Mouse (Mus musculus): ENCODE results near the gene Ppa2. TPM values are rescaled to one million over a fixed set of nuclear protein-coding genes. Genes with fewer than 3 reads are reported as not detected.

The Ppa2 gene
- polyA plus RNA-seq, 1 experiment = 200 TPM

GRCm38 (mm10) chr3:133361406-133361805, 51.5 kb downstream of the Ppa2 start:
- Histone ChIP-seq H3K36me3 (ENCODE audit: control insufficient read depth, insufficient read depth, low read length) (no peaks in the 10 kb centered on the region), H3K27ac (ENCODE audit: insufficient read depth, low read depth, low read length) (no peak overlapping the region), H3K4me1 (ENCODE audit: control insufficient read depth, insufficient read depth, low read length) (no peaks in the 10 kb centered on the region), H3K4me3 (ENCODE audit: insufficient read depth, low read depth, low read length) (no peak overlapping the region), H3K27me3 (replicated peaks; ENCODE audit: control insufficient read depth, insufficient read depth, low read length) (no peaks in the 10 kb centered on the region)
- no peak for DNase-seq
- WGBS = 89% methylated on average over 1 of the region's 1 CpGs
- TF ChIP-seq CTCF (conservative IDR thresholded peaks at IDR 0.05; ENCODE audit: insufficient read depth, insufficient read length, low read depth, low read length) = no peak
- TF ChIP-seq POLR2A (IDR thresholded peaks at IDR 0.05; ENCODE audit: low read depth, low read length) = no peak

- DNase-seq = no peak
- Histone ChIP-seq H3K36me3 (ENCODE audit: control insufficient read depth, insufficient read depth, low read length) (no peaks in the 10 kb centered on the region), H3K4me1 (ENCODE audit: control insufficient read depth, insufficient read depth, low read length) (no peaks in the 10 kb centered on the region), H3K4me3 (ENCODE audit: insufficient read depth, low read depth, low read length) (no peak overlapping the region), H3K27ac (ENCODE audit: insufficient read depth, low read depth, low read length) (no peak overlapping the region), H3K27me3 (replicated peaks; ENCODE audit: control insufficient read depth, insufficient read depth, low read length) (no peaks in the 10 kb centered on the region)
- WGBS = 59% methylated on average over 3 of the region's 3 CpGs
- TF ChIP-seq CTCF (conservative IDR thresholded peaks at IDR 0.05; ENCODE audit: insufficient read depth, insufficient read length, low read depth, low read length) (no peak), POLR2A (IDR thresholded peaks at IDR 0.05; ENCODE audit: low read depth, low read length) (no peak)
Observed at GRCm38 (mm10) chr3:133364138-133364537, 54.2 kb downstream of the Ppa2 start.

GRCm38 (mm10) chr3:133366096-133366495, 56.2 kb downstream of the Ppa2 start:
- TF ChIP-seq CTCF (conservative IDR thresholded peaks at IDR 0.05; ENCODE audit: insufficient read depth, insufficient read length, low read depth, low read length) = no peak
- TF ChIP-seq POLR2A (IDR thresholded peaks at IDR 0.05; ENCODE audit: low read depth, low read length) = no peak
- Histone ChIP-seq H3K27me3 (replicated peaks; ENCODE audit: control insufficient read depth, insufficient read depth, low read length) (no peaks in the 10 kb centered on the region), H3K27ac (ENCODE audit: insufficient read depth, low read depth, low read length) (no peak overlapping the region), H3K36me3 (ENCODE audit: control insufficient read depth, insufficient read depth, low read length) (peaks cover 2% of the 10 kb centered on the region; the same call in 1 of the 2 replicates), H3K4me1 (ENCODE audit: control insufficient read depth, insufficient read depth, low read length) (no peaks in the 10 kb centered on the region), H3K4me3 (ENCODE audit: insufficient read depth, low read depth, low read length) (no peak overlapping the region)
- no peak for DNase-seq
- WGBS = 87% methylated on average over 9 of the region's 9 CpGs

- Histone ChIP-seq H3K27me3 (replicated peaks; ENCODE audit: control insufficient read depth, insufficient read depth, low read length) (no peaks in the 10 kb centered on the region), H3K4me3 (ENCODE audit: insufficient read depth, low read depth, low read length) (no peak overlapping the region), H3K4me1 (ENCODE audit: control insufficient read depth, insufficient read depth, low read length) (no peaks in the 10 kb centered on the region), H3K36me3 (ENCODE audit: control insufficient read depth, insufficient read depth, low read length) (peaks cover 11% of the 10 kb centered on the region), H3K27ac (ENCODE audit: insufficient read depth, low read depth, low read length) (no peak overlapping the region)
- no peak for TF ChIP-seq CTCF (conservative IDR thresholded peaks at IDR 0.05; ENCODE audit: insufficient read depth, insufficient read length, low read depth, low read length)
- no peak for DNase-seq
Observed at GRCm38 (mm10) chr3:133378174-133378573, 68.3 kb downstream of the Ppa2 start.

GRCm38 (mm10) chr3:133379997-133380396, 70.1 kb downstream of the Ppa2 start:
- no peaks in the 10 kb centered on the region for H3K4me1 ChIP-seq (ENCODE audit: control insufficient read depth, insufficient read depth, low read length)
- WGBS = 93% methylated on average over 1 of the region's 1 CpGs
- no peak for DNase-seq
- no peak overlapping the region for H3K27ac ChIP-seq (ENCODE audit: insufficient read depth, low read depth, low read length)
- no peak for TF ChIP-seq POLR2A (IDR thresholded peaks at IDR 0.05; ENCODE audit: low read depth, low read length)
- no peak for TF ChIP-seq CTCF (conservative IDR thresholded peaks at IDR 0.05; ENCODE audit: insufficient read depth, insufficient read length, low read depth, low read length)
- no peak overlapping the region for H3K4me3 ChIP-seq (ENCODE audit: insufficient read depth, low read depth, low read length)
- peaks cover 11% of the 10 kb centered on the region for H3K36me3 ChIP-seq (ENCODE audit: control insufficient read depth, insufficient read depth, low read length)
- H3K27me3 ChIP-seq (replicated peaks; ENCODE audit: control insufficient read depth, insufficient read depth, low read length) = no peaks in the 10 kb centered on the region

- peaks cover 9% of the 10 kb centered on the region for H3K36me3 ChIP-seq (ENCODE audit: control insufficient read depth, insufficient read depth, low read length)
- H3K4me1 ChIP-seq (ENCODE audit: control insufficient read depth, insufficient read depth, low read length) = no peaks in the 10 kb centered on the region
- H3K4me3 ChIP-seq (ENCODE audit: insufficient read depth, low read depth, low read length) = no peak overlapping the region
- DNase-seq = no peak
- no peak overlapping the region for H3K27ac ChIP-seq (ENCODE audit: insufficient read depth, low read depth, low read length)
- no peaks in the 10 kb centered on the region for H3K27me3 ChIP-seq (replicated peaks; ENCODE audit: control insufficient read depth, insufficient read depth, low read length)
- WGBS = 89% methylated on average over 11 of the region's 11 CpGs
- TF ChIP-seq CTCF (conservative IDR thresholded peaks at IDR 0.05; ENCODE audit: insufficient read depth, insufficient read length, low read depth, low read length) (no peak), POLR2A (IDR thresholded peaks at IDR 0.05; ENCODE audit: low read depth, low read length) (no peak)
Observed at GRCm38 (mm10) chr3:133381519-133381918, 71.6 kb downstream of the Ppa2 start.

- Histone ChIP-seq H3K4me1 (ENCODE audit: control insufficient read depth, insufficient read depth, low read length) (no peaks in the 10 kb centered on the region), H3K27ac (ENCODE audit: insufficient read depth, low read depth, low read length) (no peak overlapping the region), H3K4me3 (ENCODE audit: insufficient read depth, low read depth, low read length) (no peak overlapping the region), H3K27me3 (replicated peaks; ENCODE audit: control insufficient read depth, insufficient read depth, low read length) (no peaks in the 10 kb centered on the region), H3K36me3 (ENCODE audit: control insufficient read depth, insufficient read depth, low read length) (peaks cover 8% of the 10 kb centered on the region)
- TF ChIP-seq POLR2A (IDR thresholded peaks at IDR 0.05; ENCODE audit: low read depth, low read length) (no peak), CTCF (conservative IDR thresholded peaks at IDR 0.05; ENCODE audit: insufficient read depth, insufficient read length, low read depth, low read length) (no peak)
- no peak for DNase-seq
- 57% methylated on average over 9 of the region's 9 CpGs for WGBS
Observed at GRCm38 (mm10) chr3:133382147-133382546, 72.2 kb downstream of the Ppa2 start.
